Mouse (Mus musculus): ENCODE data around the gene Pcca.

DNA sequence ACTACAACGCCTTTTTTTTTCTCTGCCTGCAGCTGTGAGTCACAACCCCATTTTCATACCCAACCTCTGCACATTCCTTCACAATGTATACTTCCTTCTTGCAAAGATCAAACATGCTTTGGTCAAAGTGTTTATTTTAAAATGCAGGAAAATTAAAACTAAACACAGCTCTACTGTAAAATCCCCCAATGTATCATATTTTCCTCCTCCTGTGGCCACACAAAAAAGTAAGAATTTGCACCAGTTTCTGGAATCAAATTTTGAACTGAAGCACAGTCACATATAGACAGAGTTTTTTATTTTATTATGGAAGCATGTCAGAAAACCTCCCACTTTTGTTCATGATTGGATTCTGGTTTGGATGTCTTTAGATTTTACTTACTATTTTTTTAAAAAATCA is 47.5 kb upstream of the Pcca start:
- TF ChIP-seq CTCF (IDR thresholded peaks at IDR 0.05), result no peak
- no peak for TF ChIP-seq EP300 (IDR thresholded peaks at IDR 0.05; ENCODE audit: insufficient read depth, low read depth, low read length)
- no peak for TF ChIP-seq POLR2A (IDR thresholded peaks at IDR 0.05; ENCODE audit: insufficient read depth, low read depth, low read length)
